Mouse (Mus musculus) megakaryocyte-erythroid progenitor cell, adult 5-6 weeks (primary cell): Measurements from ENCODE around the gene Bcdin3d. TPM values are rescaled to one million over a fixed set of nuclear protein-coding genes. Genes with fewer than 3 reads are reported as not detected.
A peak's percentile ranks its signal among the peaks of the same experiment; 100 is the strongest.
"Not testable (repeated sequence)": the region's sequence is repeated elsewhere in the genome, so short reads cannot be mapped to it uniquely, and the experiment has no call there.

ENCODE experiments used
- ATAC-seq: replicated peaks from 2 replicates; pipeline ENCODE4 v1.8.0; 2016; ENCODE audit warnings: mild to moderate bottlenecking, inconsistent platforms; ENCODE audit not compliant: severe bottlenecking, poor library complexity, low FRiP score, low TSS enrichment
- total RNA-seq, 2 experiments: library from RNA; stranded (forward) in 1 of 2; stranded (reverse) in 1 of 2; fragments of 200-1000, 215-1000 nt in 1 of 2; fragments of >200 nt in 1 of 2; fragmentation: Nextera tagmentation in 1 of 2; gene quantifications; 2 replicates each; pipeline ENCODE4 v1.2.3; 2014 to 2017

Bcdin3d gene
- total RNA-seq, 2 experiments from 2014 or later: 6.5 to 6.6 TPM

DNA sequence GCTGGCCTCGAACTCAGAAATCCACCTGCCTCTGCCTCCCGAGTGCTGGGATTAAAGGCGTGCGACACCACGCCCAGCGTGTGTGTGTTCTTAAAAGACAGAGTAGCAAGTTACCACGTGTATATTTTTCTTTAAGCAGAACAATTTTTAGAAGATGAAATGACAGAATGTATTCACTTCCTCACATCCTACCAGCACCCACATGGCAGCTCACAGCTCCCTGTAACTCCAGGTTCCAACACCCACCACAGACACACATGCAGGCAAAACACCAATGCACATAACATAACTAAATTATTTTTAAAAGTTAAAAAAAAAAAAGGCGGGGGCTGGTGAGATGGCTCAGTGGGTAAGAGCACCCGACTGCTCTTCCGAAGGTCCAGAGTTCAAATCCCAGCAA, 28.4 kb downstream of the Bcdin3d start:
- ATAC-seq: not testable (repeated sequence)

DNA sequence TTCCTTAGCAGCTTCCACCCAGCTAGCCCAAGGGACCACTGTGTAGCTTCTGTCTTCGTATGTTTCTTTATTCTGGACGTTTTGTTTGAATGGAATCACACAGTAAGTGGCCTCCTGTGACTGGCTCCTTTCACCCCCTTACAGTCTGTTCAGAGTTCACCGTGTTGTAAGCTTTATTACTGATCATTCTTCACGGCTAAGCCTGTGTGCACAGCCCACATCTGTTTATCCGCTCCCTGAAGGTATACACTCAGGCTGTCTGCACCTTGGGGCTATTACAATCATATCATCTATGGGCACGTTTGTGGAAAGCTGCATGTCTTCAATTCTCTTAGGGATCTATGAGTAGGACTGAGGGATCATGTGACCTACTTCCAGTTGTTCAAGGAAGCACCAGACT, 29.0 kb downstream of the Bcdin3d start:
- no peak for ATAC-seq

DNA sequence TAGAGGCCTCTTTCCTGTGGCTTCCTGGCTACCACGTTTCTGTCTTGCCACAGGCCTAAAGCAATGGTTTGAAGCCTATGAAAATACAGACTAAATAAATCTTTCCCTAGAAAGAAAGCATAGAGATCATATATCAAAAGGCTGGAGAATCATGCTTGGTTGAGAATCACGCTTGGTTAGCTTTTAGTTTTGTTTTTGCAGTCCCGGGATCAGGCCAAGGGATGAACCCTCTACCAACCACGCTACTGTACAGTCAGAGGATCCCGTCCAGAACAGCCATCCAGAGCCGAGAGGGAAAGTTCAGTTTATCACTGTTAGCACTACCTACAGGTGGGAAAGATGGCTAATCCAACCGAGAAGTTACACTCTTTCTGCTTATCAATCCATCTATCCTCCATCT, 32.2 kb downstream of the Bcdin3d start:
- no peak for ATAC-seq

DNA sequence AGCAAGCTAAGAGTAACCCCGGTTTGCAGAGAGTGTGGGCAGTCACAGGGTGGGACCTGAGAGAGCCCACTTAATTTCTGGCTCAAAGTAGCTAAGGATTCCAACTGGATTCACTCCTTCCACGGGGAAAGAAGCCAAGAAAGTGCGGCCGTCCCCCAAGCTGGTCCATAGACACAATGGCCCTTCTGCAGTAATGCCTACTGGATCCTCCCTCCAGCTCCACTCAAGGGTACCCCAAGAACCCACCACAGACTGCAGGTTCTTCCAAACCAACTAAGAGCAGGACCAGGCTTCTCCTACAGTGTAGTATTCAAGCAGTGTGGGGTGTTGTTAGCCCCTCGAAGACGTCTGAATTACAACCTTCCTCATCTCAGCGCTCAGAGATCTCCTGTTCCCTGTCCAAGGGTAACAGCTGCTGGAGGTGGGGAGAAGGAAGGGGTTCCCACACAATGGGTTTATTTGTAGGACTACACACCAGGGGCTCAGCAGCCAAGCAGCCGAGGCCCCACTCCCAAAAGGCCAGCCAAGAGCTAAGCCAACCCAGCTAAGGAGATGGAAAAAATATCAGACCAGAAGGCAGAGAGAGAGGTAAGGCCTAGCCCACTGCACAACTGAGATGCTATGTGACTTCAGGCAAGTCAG, 33.6 kb downstream of the Bcdin3d start:
- ATAC-seq: no peak

DNA sequence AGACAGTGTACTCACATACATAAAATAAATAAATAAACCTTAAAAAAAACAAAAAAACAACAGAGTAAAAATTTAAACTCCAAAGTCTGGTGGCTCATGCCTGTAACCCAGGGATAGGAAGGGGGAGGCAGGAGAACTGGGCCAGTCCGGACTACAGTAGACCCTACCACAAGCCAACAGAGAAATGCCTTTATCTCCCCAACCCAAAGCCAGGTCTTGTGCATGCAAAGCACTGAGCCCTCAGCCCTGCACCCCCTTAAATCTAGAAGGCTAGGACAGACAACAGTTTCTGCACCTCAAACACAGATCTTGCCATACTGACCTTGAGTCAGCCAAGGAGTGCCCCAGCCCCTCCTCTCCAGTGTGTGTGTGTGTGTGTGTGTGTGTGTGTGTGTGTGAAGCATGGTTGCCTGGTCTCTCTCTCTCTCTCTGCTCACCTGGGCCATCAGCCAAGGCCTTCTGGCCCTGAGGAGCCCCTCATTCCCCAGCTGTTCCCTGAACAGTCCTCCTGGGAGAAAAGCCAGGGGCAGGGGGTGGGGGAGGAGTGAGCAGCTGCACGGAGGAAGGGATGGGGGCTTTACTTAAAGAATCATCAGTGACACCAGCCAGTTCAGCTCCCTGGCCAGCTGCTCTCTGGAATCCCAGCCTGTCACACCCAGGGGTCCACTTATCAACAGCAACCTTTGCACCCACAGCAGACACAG, 34.3 kb downstream of the Bcdin3d start:
- 0 out of 2 replicates have a peak, but pooled peaks have one; percentile 30 for ATAC-seq

DNA sequence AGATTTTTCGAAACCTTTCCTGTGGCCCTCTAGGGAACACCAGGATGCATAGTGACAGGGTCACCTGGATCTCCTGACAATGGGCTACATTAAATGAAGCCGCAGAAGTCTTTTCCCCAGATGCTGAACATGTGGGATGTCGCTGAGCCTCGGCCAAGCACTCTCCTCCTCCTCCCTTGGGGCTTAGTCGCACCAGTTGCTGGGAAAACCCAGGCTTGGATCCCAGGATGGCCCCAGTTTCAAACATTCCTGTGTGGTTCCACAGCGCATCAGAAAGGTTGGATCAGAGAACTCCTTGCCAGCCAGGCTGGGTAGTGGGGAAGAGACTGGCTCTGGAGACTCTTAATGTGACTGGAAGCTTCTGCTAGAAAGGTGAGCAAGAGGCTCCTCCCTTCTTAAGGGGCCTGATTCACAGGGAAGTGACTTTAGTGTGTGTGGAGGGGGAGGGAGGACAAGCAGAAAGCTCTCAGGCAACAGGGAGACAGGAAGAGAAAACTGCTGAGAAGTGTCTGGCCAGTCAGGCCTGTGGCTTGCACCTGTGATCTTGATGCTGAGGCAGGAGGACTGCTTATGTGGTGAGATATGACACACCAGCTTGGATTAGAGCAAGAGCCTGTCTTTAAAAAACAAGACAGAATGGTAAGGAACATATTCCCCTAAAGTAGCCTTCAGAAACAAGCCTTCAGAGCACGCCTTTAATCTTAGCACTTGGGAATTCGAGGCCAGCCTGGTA, 35.4 kb downstream of the Bcdin3d start:
- no peak for ATAC-seq

DNA sequence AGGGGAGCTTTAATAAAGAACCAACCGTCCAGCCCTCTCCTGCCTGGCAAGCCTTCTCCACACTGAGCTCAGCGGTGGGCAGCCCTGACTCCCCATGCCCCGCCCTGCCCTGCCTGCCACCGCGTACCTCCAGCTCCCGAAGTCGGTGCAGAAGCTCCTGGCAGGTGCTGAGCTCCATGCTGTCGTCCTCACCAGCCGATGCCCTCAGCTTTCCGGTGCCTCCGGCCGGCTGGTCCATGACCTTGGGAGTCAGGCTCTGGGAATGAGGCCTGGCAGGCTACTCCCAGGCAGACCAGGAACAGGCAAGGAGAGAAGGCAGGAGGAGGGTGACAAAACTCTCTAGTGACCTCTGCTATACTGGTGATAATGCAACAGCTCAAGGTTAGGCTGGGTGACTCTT, 40.6 kb downstream of the Bcdin3d start:
- no peak for ATAC-seq

DNA sequence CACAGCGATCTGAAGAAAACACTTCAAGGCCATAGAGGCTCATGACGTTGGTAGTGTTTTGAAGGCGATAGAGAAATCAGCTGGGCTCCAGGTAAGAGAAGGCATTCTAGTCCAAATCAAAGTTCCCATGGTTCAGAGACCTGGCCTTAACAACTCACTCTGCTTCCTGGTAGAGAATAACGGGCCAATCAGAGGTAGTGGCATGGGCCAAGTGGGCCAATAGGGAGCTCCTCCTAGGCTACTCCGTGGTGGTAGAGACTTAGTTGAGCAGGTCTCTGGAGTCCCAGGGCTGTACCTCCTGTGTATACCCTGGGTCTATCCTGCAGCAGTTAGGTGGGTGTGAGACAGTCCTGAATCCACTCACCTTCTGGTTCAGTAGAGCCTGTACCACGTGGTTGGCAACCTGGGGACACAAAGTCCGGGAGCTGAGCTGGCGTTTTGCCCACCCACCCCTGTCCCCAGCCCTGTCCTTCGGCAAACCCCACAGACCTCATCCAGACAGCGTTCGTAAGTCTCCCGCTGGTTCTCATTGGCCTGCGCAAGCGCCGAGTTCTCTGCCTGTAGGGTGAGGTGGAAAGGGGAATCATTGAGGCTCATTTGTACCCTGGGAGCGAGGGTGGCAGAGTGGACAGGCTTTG, 41.3 kb downstream of the Bcdin3d start:
- no peak for ATAC-seq

DNA sequence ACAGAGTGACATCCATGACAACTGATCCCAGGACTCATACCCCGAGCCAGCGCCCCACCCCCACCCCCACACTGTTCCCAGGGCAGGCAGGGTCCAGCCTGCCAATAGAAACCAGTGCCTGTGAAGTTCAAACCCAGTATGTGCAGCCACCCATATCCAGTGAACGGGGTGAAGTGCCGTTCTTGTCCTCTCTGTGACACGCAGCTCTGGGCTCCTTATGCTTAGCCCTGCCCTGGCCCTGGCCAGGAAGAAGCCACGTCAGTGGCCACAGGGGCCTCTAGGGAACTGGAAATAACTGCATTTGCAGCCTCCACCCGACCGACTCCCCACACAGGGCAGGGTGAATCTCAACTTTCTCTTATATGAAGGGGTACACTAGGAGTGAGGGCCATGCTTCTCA, 42.6 kb downstream of the Bcdin3d start:
- no peak for ATAC-seq

DNA sequence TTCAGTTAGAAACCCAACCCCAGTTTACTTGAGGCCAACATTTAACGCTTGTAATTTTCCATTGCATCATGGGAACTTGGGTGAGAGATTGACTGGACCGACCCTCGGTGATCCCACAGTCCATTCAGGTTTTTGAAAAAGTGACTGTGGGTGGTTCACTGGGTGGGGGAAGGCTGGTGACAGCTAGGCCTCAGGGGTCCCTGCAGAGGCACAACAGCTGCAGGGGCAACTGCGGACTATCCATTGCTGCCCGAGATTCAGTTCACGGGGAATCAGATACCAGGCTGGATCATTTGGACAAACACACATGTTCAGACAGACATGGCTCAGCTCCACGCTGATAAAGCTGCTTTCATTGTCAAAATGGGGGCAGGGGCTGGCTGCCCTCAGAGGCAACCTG, 43.0 kb downstream of the Bcdin3d start:
- no peak for ATAC-seq

DNA sequence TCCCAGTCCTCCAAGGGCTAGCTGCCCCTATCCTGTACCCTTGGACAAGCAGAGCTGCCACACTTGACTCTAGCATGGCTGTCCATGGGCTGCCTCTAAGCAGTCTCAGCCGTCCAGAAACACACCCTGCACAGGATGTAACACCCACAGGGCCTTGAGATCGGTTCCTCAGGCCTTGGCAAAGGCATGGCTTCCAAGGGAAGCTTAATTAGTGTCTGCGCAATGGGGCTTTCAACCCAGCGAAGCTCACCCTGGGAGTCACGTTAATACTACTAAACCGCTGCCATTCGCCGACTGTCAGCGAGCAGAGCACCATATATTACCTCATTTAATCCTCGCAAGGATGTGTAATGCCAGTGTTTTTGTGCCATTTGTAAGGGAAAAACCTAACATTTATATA, 43.5 kb downstream of the Bcdin3d start:
- no peak for ATAC-seq

DNA sequence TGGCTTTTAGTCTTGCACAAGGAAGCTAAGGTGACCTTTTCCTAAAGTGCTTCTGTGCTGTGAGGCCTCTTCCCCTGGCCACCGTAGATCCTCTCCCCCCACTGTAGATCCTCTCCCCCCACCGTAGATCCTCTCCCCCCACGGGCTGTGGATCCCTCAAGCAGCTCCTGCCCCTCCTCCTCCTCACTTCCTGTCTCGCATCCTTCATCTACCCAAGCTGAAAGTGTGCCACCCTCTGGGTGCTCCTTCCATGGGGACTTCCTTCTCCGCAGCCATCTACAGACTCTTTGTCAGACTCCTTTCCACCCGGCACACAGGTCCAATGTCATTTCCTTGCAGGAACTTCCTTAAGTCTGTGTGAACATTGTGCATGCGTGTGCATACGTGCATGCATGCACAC, 44.1 kb downstream of the Bcdin3d start:
- no peak for ATAC-seq

DNA sequence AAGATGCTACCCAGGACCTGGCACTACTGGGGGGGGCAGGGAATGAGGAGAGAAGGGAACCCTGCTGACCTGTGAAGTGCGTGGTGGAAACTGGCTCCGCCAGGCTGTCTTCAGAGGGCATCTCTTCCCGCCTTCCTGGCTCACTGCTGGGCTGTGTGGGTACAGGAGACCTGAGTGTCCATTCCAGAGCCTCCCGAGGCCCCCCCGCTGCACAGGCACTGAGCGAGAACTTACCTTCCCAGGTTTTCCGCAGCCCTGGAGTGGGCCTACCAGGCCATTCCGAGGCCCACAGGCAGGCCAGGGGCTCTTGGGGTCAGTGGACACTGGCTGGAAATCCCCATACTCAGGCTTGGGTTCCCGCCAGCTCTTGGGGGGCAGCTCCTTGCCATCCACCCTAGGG, 50.6 kb downstream of the Bcdin3d start:
- no peak for ATAC-seq

DNA sequence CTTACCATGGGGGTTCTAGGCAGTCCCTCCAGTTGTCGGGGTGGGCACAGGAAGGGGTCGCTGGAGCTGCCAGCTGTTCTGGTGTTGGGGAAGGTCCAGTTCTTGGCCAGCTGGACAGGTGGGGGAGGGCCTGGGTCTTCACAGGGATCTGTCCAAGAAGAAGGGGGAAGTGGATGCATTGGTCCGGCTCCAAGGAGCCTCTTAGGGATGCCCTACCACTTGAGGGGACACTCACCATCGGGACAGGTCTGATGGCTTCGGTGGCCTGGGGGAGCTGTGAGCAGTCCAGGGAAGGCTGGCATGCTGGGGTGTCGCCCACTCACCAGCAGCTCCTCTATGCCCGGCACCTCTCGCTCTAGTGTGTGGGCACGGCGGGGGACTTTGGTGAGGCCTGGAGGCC, 51.4 kb downstream of the Bcdin3d start:
- no peak for ATAC-seq

DNA sequence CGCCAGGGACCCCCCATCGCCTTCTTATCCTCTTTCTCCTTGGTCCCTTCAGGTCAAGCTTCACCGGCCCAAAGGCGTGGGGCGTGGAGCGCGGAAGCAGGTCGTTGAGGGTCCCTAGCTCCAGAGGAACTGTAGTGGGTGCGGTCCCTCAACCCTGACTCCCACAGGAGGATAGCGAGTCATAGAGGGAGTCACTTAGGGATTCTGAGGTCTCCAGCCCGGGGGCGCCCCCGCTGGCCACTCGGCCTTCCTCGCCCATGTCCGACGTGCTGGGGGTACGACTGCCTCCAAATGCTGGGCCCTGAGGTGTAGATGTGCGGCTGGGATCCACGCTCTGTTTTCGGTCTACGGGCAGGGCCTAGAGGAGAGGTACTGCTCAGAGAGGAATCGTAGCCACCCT, 52.0 kb downstream of the Bcdin3d start:
- no peak for ATAC-seq

DNA sequence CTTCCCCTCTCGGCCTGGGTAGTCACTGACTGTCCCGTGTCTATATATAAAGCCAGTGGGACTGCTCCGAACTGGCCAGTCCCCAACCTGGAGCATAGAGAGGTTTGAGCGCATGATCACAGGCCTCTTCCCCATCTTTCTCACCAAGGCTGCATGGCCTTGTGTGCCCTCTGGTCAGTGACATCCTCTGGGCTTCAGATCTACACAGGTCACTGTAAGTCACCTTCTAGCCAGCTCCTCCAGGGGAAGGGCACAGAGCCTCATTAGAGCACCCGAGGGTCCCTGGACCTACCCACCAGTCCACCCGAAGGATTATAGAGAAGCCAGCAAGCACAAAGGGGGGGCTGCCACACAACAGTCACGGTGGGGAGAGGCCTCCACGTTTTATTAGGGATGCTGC, 52.9 kb downstream of the Bcdin3d start:
- ATAC-seq: no peak

DNA sequence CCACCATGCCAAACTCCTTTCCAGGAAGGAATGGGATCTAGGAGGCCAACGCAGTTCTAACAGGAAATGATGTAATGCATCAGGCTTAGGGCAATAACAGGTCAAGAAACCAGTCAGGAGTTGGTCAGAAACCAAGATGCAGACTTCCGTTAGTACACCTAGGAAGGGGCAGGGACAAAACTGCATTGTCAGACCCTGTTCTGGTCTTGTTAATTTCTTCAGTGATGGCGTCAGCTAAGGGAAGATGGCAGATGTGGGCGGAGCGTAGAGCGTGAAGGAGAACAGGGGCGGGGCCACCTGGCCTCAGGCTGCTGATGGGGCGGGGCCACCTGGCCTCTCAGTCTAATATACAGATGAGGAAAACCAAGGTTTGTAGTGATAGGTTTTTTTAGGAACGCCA, 53.4 kb downstream of the Bcdin3d start:
- peak; percentile 39; the same call in 1 of the 2 replicates for ATAC-seq

DNA sequence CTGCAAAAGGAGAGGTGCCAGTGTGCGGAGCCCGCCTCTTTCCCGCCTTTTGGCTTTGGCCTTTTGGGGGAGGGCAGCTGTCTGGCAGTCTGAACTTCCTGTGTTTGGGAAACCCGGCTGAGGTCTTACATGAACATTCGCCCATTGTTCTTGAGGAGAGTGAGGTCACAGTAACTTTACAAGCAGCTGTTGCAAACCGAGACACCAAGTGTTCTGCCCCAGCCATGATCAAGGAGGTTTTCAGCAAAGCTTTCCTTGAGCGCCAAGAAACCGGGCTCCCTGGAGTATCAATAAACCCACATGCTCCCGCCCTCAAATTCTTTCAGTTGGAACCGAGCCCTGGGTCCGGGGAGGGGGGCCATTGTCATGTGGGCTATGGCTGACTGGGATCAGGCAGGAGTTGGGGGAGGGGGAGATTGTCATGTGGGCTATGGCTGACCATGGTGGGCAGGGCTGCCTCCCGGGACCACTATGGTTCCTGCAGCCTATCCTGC, 54.0 kb downstream of the Bcdin3d start:
- no peak for ATAC-seq

DNA sequence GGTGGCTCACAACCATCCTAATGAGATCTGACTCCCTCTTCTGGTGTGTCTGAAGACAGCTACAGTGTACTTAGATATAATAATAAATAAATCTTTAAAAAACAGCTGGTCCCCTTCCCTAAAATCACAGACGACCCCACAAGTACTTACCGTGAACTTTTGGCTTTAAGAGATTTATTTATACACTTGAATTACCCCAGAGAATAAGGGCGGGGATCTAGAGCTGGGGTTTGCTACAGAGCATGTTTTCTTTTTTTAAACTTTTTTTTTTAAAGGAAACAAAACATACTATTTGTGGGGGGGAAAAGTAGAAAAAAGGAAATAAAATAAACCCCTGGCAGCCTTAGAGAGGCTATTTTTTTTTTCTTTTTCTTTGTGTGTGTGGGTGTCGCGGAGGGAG, 54.4 kb downstream of the Bcdin3d start:
- no peak for ATAC-seq
